Mouse (Mus musculus): ENCODE measurements around the gene Otud7a.

Otud7a gene

GRCm38 (mm10) chr7:63719183-63719944 lies 274.8 kb downstream of the Otud7a start:
- DNase-seq: no peak

- no peak for DNase-seq
Observed at GRCm38 (mm10) chr7:63720682-63721081, 276.1 kb downstream of the Otud7a start.

- DNase-seq: no peak
Observed at GRCm38 (mm10) chr7:63725040-63725729, 280.6 kb downstream of the Otud7a start.

GRCm38 (mm10) chr7:63729605-63730004 lies 285.1 kb downstream of the Otud7a start:
- DNase-seq: no peak

GRCm38 (mm10) chr7:63730012-63730411 lies 285.5 kb downstream of the Otud7a start:
- DNase-seq: no peak

- no peak for DNase-seq
Observed at GRCm38 (mm10) chr7:63737725-63738124, 293.2 kb downstream of the Otud7a start.

- DNase-seq: no peak
Observed at GRCm38 (mm10) chr7:63738142-63738541, 293.6 kb downstream of the Otud7a start.

GRCm38 (mm10) chr7:63743116-63743515 lies 298.6 kb downstream of the Otud7a start:
- DNase-seq: no peak

- DNase-seq: peak; percentile 73 to 75
Observed at GRCm38 (mm10) chr7:63752081-63752480, 307.5 kb downstream of the Otud7a start.

- DNase-seq: peak; percentile 43 to 52
Observed at GRCm38 (mm10) chr7:63753274-63753751, 308.8 kb downstream of the Otud7a start.

- peak; percentile 22 to 26 for DNase-seq
Observed at GRCm38 (mm10) chr7:63754573-63755475, 310.3 kb downstream of the Otud7a start.

- peak; percentile 84 to 87 for DNase-seq
Observed at GRCm38 (mm10) chr7:63755476-63755948, 311.0 kb downstream of the Otud7a start.

GRCm38 (mm10) chr7:63757136-63757677 lies 312.7 kb downstream of the Otud7a start:
- DNase-seq: no peak

GRCm38 (mm10) chr7:63757678-63758239 lies 313.2 kb downstream of the Otud7a start:
- DNase-seq: no peak

GRCm38 (mm10) chr7:63758240-63758826 lies 313.8 kb downstream of the Otud7a start:
- no peak for DNase-seq

GRCm38 (mm10) chr7:63759606-63760005 lies 315.1 kb downstream of the Otud7a start:
- DNase-seq: no peak

GRCm38 (mm10) chr7:63762529-63762928 lies 318.0 kb downstream of the Otud7a start:
- DNase-seq: no peak

- DNase-seq: no peak
Observed at GRCm38 (mm10) chr7:63768398-63769029, 324.0 kb downstream of the Otud7a start.

GRCm38 (mm10) chr7:63773268-63773667 lies 328.7 kb downstream of the Otud7a start:
- DNase-seq: no peak

GRCm38 (mm10) chr7:63774291-63774690 lies 329.7 kb downstream of the Otud7a start:
- no peak for DNase-seq

GRCm38 (mm10) chr7:63777328-63777727 lies 332.8 kb downstream of the Otud7a start:
- no peak for DNase-seq

Measured in B cell, adult 2 months (primary cell).